Mouse (Mus musculus): ENCODE data around the gene Vps18. TPM values are rescaled to one million over a fixed set of nuclear protein-coding genes. Genes with fewer than 3 reads are reported as not detected.

Gene Vps18
- total RNA-seq (2021), result 10 to 100 TPM; 29.3 to 31.3 TPM

DNA sequence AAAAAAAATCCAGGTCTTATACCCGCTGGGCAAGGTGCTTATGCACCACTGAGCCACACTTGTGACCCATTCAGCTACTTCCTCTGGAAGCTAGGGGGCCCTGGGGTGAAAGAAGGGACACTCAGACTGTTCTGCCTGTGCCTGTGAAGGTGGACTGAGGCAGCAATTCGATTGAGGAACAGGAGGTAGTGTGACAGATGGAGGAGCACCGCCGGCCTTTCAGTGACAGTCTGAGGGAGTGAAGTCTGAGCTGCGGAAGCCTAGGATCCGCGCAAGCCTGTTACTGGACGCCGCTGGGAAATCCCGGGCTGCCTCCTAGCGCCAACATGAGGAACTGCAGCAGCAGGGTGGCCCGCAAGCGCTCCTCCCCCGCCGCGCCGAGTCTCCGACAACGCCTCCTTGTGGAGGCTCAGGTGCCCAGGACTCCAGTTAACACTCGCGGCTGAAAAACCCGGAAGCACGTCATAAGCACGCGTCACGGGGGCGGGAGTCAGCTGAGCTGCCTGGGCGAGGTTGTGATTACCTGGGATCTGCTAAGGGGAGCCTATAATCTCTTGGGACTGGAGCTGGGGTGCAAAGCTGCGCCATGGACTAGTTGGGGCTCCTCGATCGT, at the start of gene Vps18:
TSS of gene Vps18 (plus strand) at position 471 of the 613 bp plus-strand sequence.
- intact Hi-C loops (cut with DNase I), result loop anchor here (10.0 kb wide), 1 partner anchor 254 kb away; the partner anchor contains the start of gene Rpusd2
- DNase-seq, result peak; percentile 98

- DNase-seq, result no peak
- intact Hi-C loops (cut with DNase I), result no loop called here
Observed at GRCm38 (mm10) chr2:119240075-119240818, 48.3 kb upstream of the Vps18 start.

DNA sequence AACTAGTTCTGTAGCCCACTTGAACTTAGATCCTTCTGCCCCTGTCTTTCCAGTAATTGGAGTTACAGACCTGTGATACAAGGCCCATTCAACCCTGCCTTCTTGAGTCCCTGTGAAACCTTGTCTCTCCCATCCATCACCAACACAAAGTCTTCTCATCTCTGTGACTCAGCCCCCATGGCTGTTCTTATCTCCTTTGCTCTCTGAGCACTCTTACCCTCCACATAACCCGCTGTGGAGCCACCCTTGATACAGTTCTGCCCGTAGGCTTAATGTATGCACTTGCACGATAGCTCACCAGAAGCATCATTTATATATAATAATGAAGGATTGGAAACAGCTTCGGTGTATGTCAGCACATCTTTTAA, 47.7 kb upstream of the Vps18 start:
- intact Hi-C loops (cut with DNase I), result no loop called here

DNA sequence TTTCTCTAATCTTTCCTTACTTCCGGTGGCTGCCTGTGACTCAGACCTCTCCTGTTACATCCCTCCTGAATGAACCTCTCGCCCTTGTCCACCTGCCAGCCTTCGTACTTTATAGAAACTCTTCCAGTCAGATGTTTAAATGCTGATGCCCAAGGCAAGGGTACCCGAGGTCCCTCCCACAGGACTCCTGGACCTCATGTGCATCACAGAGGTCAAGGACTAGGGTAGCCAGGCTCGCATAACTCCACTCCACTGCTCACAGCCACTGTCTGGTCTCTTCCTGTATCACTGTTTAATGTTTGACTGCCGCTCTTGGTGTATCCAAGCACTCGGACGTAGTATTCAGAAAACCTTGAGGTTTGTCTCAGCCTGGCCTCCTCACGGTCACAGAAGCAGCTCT, 46.0 kb upstream of the Vps18 start:
- no peak for DNase-seq
- intact Hi-C loops (cut with DNase I), result no loop called here

More for the DNA sequence above, 47.7 kb upstream of the Vps18 start:
- DNase-seq, result no peak

GRCm38 (mm10) chr2:119245246-119245645, 43.3 kb upstream of the Vps18 start:
- intact Hi-C loops (cut with DNase I), result no loop called here
- DNase-seq, result no peak

GRCm38 (mm10) chr2:119247904-119248303, 40.6 kb upstream of the Vps18 start:
- no peak for DNase-seq
- intact Hi-C loops (cut with DNase I), result no loop called here

- intact Hi-C loops (cut with DNase I), result loop anchor here (5.0 kb wide), 1 partner anchor 188 kb away; no protein-coding TSS in a partner anchor
- DNase-seq, result no peak
Observed at GRCm38 (mm10) chr2:119249592-119250061, 38.9 kb upstream of the Vps18 start.

- no peak for DNase-seq
- intact Hi-C loops (cut with DNase I), result loop anchor here (5.0 kb wide), 1 partner anchor 187 kb away; no protein-coding TSS in a partner anchor
Observed at GRCm38 (mm10) chr2:119250377-119250776, 38.2 kb upstream of the Vps18 start.

DNA sequence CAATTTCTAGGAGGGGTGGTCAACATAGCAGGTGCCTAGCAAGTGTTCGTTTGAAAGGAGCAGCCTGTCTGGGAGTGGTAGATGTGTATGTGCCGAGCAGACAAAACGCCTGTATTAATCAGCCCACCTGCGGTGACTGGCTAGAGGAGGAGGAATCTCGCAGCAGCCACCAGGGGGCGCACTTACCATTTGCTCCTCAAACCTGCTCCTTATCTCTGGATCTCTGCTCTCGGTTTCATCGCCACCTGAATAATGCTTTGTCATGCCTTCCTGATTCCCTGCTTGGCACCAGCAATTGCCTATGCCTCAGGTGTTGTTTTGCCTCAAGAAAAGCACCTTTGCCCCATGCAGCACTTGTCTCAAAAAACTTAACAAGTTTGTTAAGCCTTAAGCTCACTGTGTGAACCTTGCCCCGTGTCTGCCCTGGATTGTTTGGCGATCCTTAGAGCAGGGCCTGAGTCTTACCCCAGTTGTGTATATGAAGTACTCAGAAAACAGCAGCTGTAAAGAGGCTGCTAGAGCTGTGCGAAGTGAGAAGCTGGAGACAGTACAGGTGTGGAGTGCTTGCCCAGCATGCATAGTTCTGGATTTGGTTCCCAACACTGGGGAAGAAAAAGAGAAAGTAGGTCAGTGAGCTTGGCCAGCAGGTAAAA, 37.6 kb upstream of the Vps18 start:
- peak; percentile 90 for DNase-seq
- intact Hi-C loops (cut with DNase I), result loop anchor here (5.0 kb wide), 1 partner anchor 186 kb away; no protein-coding TSS in a partner anchor

- intact Hi-C loops (cut with DNase I), result loop anchor here (5.0 kb wide), 1 partner anchor 182 kb away; no protein-coding TSS in a partner anchor
- DNase-seq, result no peak
Observed at GRCm38 (mm10) chr2:119254976-119255375, 33.6 kb upstream of the Vps18 start.

- intact Hi-C loops (cut with DNase I), result no loop called here
- no peak for DNase-seq
Observed at GRCm38 (mm10) chr2:119260518-119260917, 28.0 kb upstream of the Vps18 start.

- DNase-seq, result no peak
- intact Hi-C loops (cut with DNase I), result no loop called here
Observed at GRCm38 (mm10) chr2:119261326-119261725, 27.2 kb upstream of the Vps18 start.

GRCm38 (mm10) chr2:119262978-119263377, 25.6 kb upstream of the Vps18 start:
- DNase-seq, result peak; percentile 74
- intact Hi-C loops (cut with DNase I), result no loop called here

DNA sequence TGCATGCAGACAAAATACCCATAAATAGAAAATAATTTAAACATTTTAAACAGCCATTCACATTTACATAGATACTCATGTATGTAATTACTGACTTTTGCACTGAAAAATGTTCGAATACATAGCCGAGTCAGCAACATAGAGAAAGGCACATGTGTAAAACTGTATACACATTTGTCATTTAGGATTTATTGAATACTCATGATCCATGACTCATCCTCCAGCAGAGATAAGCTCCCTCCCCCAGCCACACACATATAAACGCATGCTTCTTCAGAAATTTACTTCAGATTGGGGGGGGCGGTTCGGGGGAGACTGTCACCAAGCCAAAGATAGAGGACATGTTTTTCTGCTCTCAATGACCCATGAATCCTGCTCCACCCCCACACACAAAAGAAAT, 24.7 kb upstream of the Vps18 start:
- intact Hi-C loops (cut with DNase I), result no loop called here
- no peak for DNase-seq

DNA sequence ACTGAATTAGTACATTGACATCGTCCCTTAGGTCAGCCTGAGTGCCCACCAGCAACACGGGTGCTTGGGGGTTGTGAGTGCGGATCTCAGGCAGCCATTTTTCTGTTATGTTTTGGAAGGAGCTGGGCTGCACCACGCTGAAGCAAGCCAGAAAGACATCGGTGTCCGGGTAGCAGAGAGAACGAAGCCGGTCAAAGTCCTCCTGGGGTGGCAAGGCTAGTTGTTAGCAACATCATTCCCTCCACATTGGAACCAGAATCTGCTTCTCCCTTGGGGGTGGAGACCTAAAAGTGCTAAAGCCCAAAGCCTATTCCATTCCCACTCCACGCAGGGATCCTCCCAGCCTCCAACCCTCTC, 18.3 kb upstream of the Vps18 start:
- DNase-seq, result no peak

DNA sequence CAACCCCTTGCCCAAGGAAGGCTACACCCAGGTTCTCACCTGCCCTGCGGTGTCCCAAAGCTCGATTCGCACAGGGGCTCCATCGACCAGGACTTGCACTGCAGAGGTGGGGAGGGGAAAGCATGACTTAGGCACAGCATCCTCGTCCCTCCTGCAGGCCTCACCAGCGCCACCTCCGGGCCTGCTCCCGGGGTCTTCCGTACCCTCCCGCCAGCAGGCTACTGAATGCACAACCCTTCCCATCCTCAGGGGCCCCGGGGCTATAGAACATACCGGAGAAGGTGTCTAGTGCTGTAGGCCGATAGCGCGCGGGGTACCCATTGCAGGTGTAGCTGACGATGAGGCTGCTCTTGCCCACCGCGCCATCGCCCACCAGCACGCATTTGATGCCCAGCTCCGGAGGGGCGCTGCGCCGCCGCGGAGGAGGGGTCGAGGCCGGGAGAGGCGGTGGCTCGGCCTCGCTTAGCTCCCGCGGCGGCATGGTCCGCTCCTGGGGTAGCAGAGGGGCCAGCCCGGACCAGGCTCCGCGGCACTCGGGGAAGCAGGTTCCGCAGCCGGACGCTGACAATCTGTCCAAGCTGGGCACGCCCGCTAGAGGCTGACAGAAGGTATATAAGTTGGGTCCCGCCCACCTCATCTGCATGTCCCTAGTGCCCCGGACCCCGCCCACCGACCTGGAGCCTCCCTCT, 17.8 kb upstream of the Vps18 start, which contains the start of gene Rhov:
TSS of gene Rhov (minus strand) at position 630 of the 689 bp plus-strand sequence.
- peak; percentile 79 for DNase-seq
- intact Hi-C loops (cut with DNase I), result no loop called here

More for the DNA sequence above, 18.3 kb upstream of the Vps18 start:
- intact Hi-C loops (cut with DNase I), result no loop called here

DNA sequence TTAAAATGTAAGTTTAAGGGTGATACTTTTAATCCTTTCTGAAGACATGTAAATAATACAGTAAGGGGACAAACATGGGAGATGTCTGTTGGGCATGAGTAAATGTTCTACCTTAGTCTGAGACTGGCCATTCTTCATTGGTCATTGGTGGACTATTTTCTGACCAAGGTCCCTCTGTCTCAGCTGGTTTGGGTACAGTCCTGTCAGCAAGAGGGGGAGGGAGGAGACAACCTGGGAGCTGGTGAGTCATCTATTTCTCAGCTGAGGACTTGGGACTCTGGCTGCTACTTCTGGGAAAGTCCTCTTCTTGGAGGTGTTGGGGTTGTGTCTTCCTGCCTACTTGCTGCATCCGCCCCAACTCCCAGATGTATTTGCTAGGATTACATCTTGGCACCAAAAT, 14.4 kb upstream of the Vps18 start:
- DNase-seq, result no peak
- intact Hi-C loops (cut with DNase I), result no loop called here

GRCm38 (mm10) chr2:119276926-119277325, 11.6 kb upstream of the Vps18 start:
- intact Hi-C loops (cut with DNase I), result no loop called here
- no peak for DNase-seq

DNA sequence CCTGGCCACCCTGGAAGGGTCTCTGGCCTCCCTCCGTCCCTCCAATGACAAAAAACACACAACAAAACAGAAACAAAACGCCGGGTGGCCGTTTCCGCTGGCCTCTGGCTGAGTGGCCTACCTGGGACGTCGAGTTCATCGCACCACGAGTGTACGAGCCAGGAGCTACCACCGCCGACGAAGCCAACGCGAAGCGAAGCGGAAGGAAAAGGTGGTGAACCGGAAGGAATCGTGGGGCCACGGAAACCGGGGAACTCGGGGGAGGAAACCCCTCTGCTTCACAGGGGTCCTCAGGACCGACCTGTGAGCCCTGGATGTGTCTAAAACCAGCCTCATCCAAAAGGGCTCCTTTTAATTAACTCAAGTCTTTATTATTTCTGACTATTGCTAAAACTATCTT, 10.7 kb upstream of the Vps18 start:
- intact Hi-C loops (cut with DNase I), result no loop called here
- DNase-seq, result no peak

DNA sequence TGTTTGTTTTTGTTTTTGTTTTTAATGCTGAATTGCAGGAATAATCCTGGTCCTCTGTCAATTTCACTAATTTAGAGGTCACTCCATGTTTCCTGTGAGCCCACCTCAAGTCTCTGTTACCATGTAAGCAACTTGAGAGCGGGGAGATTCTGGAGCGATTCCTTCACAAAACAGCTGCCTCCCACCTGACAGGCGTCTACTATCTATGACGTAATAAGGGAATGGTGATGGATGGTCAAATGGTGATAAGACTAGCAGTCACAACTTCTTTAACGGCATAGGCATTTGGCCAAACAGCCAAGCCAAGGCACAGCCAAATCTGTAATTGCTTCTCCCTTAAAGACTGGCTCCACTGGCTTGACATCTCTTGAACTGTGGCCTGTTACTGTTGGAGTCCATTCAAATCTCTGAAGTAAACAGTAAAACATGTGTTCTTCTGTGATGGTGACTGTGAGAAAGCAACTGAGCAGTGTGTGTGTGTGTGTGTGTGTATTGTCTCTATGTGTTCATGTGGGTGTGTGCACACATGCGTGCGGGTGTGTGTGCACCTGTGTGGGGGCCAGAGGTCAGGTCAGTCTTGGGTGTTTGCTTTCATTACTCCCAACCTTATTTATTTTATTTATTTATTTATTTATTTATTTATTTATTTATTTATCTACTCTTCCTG, 6.5 kb upstream of the Vps18 start:
- intact Hi-C loops (cut with DNase I), result loop anchor here (10.0 kb wide), 1 partner anchor 247 kb away; the partner anchor contains the start of gene Rpusd2
- no peak for DNase-seq

All from left cerebral cortex, postnatal 4 days (tissue).